Mouse (Mus musculus) heart, postnatal 36 days (tissue): ENCODE measurements around the gene Atf1. TPM values are rescaled to one million over a fixed set of nuclear protein-coding genes. Genes with fewer than 3 reads are reported as not detected.

ENCODE experiments used
- DNase-seq, 2 experiments: peaks; one replicate each; pipeline ENCODE4 v3.0.0; 2021 to 2022
- intact Hi-C: fragments of 180-260 bp; cut with DNase I; formaldehyde crosslinking; loops from one replicate; pipeline ENCODE4 v1.15.1; 2025
- total RNA-seq, 2 experiments: library from RNA; stranded (reverse); gene quantifications; 2 replicates each; pipeline ENCODE4 v1.2.3; 2021

Atf1 gene
- total RNA-seq, 2 experiments from 2014 or later: 40.5 to 53.9 TPM

GRCm38 (mm10) chr15:100213339-100213738 lies 14.3 kb upstream of the Atf1 start:
- DNase-seq: no peak
- intact Hi-C loops: no loop called here

DNA sequence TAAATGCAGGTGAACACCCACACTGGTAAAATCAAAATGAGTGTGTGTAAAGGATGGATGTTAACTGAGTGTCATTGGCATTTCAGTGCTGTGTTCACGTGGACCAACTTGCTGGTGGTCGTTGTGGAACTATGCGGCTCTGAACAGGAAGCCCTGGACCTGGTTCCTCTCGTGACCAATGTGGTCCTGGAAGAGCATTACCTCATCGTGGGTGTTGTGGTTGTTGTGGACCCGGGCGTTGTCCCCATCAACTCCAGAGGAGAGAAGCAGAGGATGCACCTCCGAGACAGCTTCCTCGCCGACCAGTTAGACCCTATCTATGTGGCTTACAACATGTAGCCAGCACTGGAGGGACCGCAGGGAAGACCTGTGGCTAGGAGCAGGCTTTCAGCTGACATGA lies 12.5 kb upstream of the Atf1 start:
- no peak for DNase-seq
- intact Hi-C loops: no loop called here

GRCm38 (mm10) chr15:100216173-100216572 lies 11.4 kb upstream of the Atf1 start:
- DNase-seq: no peak
- intact Hi-C loops: no loop called here

GRCm38 (mm10) chr15:100218018-100218417 lies 9.6 kb upstream of the Atf1 start:
- intact Hi-C loops: no loop called here
- no peak for DNase-seq

DNA sequence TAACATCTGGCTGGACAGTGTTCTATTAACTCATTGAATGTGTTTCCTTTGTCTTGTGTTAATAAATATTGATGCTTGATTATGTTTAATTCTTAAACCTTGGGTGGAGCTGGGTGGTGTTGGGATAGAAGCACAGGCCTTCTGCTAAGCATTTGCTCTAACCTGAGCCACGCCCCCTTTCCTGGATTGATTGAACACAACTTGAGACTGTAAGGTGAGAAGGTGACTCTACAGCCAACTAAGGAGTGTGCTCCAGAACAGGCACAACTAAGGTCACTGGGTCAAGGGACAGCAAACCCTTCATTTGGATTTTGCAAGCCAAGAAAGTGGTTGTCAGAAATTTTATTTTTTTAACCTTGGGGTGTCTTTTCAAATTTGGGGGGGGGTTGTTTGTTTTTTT lies 8.2 kb upstream of the Atf1 start:
- no peak for DNase-seq
- intact Hi-C loops: no loop called here

DNA sequence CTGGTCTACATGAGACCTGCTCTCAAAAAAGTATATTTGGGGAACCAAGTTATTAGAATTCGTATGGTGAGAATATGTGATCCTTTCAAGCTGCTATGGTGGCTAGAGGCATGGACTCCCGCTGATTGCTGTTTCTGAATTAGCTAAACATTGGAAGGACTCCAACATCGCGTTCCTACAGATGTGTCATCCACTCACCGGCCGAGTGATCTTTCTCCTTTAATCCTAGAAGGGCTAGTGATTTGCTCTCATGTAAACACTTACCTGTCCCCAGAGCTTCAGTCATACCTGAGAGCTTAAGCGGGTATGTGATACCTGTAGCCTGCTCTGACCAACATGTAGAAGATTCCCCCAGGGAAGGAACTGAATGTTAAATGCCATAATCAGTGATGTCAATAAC lies 6.7 kb upstream of the Atf1 start:
- no peak for DNase-seq
- intact Hi-C loops: loop anchor here (10.0 kb wide), 1 partner anchor 394 kb away; the partner anchor contains the start of gene Dazap2

- intact Hi-C loops: loop anchor here (5.0 to 10.0 kb wide), 2 partner anchors 389 to 508 kb away; partner anchors contain the start of genes Dazap2 and Gpd1
- DNase-seq: no peak
Observed at GRCm38 (mm10) chr15:100225381-100225780, 2.2 kb upstream of the Atf1 start.

GRCm38 (mm10) chr15:100225891-100226290 lies 1.7 kb upstream of the Atf1 start:
- intact Hi-C loops: loop anchor here (5.0 to 10.0 kb wide), 2 partner anchors 389 to 509 kb away; partner anchors contain the start of genes Dazap2 and Gpd1
- no peak for DNase-seq

DNA sequence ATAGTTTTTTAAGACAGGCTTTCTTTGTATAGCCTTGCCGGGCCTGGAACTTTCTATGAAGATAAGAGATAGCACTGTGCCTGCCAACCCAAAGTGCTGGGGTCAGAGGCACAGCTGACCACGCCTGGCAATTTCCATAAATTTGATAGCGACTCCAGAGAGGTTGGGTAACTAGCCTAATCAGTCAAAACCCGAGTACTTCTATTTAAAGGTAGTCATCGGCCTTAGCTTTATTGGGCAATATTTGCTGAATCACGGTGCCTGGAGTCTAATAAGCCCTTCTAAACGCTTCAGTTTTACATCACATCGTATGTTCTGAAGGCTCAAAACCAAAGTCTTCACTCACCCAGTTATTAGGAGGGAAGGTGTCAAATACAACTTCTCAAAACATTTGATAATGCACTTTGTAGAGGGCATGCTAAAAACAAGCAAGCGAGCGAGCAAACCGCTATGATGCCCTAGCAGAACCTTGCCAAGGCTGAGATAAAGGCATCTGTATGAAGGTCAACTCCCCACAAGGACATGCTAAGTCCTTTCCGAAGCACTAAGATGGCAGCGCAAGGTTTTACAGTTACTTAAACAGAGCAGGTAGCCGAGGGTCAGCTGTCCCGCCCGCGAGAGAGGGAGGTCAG lies 472 bp upstream of the Atf1 start:
- intact Hi-C loops: loop anchor here (5.0 to 10.0 kb wide), 2 partner anchors 388 to 510 kb away; partner anchors contain the start of genes Dazap2 and Gpd1
- peak; percentile 29 to 37 for DNase-seq

- DNase-seq: peak in 1 of 2 experiments; percentile 19
- intact Hi-C loops: loop anchor here (1.0 to 10.0 kb wide), 3 partner anchors 190 to 511 kb away; partner anchors contain the start of genes Dazap2, Dip2b and Gpd1
Observed at GRCm38 (mm10) chr15:100228535-100229336, 1.1 kb downstream of the Atf1 start.

GRCm38 (mm10) chr15:100230655-100231054 lies 3.0 kb downstream of the Atf1 start:
- no peak for DNase-seq
- intact Hi-C loops: no loop called here

- intact Hi-C loops: no loop called here
Observed at GRCm38 (mm10) chr15:100231616-100232525, 4.3 kb downstream of the Atf1 start.

GRCm38 (mm10) chr15:100235208-100235965 lies 7.8 kb downstream of the Atf1 start:
- no peak for DNase-seq
- intact Hi-C loops: no loop called here

More at GRCm38 (mm10) chr15:100231616-100232525, 4.3 kb downstream of the Atf1 start:
- DNase-seq: no peak

DNA sequence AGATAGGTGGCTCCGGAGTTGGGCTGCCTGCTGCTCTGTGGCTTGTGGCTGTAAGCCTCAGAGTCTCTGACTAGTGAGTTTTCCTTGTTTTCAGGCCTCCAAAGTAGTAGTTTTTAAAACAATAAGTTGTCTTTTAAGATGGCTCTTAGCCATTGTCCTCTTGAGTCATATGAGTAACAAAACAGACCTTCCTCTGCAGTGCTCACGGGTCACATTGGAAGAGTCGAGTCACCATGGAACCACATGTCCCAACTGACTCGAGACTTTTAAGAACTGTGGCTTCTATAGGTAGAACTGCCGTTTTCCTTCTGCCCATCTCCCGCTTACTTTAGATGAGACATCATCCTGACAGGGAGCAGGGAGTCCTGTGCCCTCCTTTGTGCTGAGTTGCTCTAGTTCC lies 9.3 kb downstream of the Atf1 start:
- DNase-seq: no peak
- intact Hi-C loops: no loop called here

DNA sequence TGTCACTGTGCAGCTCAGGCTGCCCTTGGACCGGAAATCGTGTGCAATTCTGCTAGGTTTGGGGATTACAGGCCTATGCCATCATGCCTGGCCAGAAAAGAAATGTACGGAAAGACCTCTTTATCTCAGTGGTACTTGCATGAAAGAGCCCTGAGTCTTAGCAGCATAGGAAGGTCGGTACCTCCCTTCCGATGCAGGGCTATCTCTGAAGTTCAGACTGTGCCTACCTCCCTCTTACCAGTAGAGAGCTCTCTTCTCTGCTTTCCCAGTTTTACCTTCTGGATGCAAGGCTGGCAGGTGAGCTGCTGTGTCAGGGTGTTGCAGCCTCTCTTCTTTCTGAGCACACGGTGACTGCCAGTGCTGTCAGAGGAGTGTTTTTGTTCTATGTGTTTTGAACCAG lies 14.2 kb downstream of the Atf1 start:
- intact Hi-C loops: no loop called here
- DNase-seq: no peak

GRCm38 (mm10) chr15:100245951-100246350 lies 18.3 kb downstream of the Atf1 start:
- intact Hi-C loops: no loop called here

GRCm38 (mm10) chr15:100247296-100247695 lies 19.7 kb downstream of the Atf1 start:
- no peak for DNase-seq
- intact Hi-C loops: no loop called here

More at GRCm38 (mm10) chr15:100245951-100246350, 18.3 kb downstream of the Atf1 start:
- DNase-seq: no peak

DNA sequence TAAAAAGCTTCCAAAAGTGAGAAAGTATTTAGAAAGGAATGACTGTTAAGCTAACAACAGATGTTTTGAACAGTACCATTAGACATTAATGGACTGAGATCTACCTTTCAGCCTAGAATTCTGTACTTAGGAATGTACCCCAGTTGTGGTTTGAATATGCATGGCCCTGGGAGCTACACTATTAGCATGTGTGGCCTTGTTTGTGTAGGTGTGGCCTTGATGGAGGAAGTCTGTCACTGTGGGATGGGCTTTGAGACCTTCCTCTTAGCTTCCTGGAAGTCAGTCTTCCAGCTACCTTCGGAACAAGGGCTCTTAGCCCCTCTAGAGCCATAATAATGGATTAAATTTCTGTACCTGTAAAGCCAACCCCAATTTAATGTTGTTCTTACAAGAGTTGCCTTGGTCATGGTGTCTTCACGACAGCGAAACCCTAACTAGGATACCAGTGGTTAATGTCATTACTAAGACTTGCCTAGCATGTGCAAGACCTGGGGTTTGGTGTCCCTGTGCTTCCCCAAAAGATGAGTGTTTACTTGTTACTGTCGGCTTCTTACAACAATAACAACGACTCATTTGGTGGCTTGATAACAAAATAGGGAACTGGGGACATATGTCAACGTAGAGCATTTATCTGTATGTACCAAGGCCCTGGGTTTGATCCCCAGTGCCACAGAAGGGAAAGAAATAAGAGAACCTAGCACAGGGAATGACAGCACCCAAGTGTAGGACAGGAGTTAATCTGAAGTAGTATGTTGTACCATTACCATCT lies 21.2 kb downstream of the Atf1 start:
- DNase-seq: no peak
- intact Hi-C loops: no loop called here

GRCm38 (mm10) chr15:100251153-100251780 lies 23.6 kb downstream of the Atf1 start:
- intact Hi-C loops: no loop called here
- no peak for DNase-seq
